Mouse (Mus musculus): ENCODE results near the gene Pimreg. TPM values are rescaled to one million over a fixed set of nuclear protein-coding genes. Genes with fewer than 3 reads are reported as not detected.
A peak's percentile ranks its signal among the peaks of the same experiment; 100 is the strongest.

The Pimreg gene
- total RNA-seq (2021) = 1 to 10 TPM; 9.3 to 9.7 TPM

DNA sequence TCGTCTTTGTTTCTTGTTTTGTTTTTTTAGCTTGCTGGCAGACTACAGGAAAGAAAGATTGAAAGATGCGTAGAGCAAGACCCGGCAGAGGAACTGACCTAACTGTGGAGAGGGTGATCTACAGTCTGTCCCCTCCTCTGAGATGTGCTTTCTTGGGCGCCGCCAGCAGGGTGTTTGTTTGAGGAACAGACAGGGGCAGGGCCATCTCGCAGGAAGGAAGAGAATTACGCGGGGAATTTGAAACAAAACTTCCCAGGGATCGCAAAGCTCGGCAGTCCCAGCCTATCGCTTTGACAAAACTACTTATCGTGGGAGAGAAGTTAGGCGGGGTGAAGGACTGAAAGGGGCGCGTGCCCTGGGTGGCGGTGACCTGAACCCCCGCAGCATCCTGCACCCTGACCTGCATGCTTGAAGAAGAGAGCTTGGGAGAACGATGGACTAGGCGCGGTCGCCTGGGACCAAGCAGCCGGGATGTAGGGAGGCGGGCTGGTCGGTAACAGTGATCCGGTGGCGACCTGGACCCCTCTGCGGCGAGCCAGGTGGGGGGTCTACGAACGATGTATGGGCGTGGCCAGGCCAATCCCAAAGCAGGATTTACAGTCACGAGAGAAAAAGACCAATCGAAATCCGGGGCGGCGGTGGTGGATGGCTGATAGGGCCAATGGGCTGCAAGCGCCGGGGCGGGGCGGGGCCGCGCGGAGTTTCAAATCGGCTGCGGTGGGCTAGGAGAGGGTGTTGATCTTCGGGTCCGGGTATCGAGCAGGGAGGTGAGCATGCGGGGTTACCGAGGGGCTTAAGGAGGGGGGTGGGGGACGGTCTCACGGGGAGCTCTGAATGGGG lies at the start of gene Pimreg:
Gene Pimreg (plus strand): TSS at position 265 of the 840 bp plus-strand sequence.
- intact Hi-C loops (cut with DNase I) = no loop called here
- peak; percentile 94 for DNase-seq

GRCm38 (mm10) chr11:71992438-71992837 lies 49.4 kb upstream of the Pimreg start:
- intact Hi-C loops (cut with DNase I) = no loop called here
- DNase-seq = no peak

GRCm38 (mm10) chr11:71995968-71996511 lies 45.8 kb upstream of the Pimreg start:
- DNase-seq = peak; percentile 40

DNA sequence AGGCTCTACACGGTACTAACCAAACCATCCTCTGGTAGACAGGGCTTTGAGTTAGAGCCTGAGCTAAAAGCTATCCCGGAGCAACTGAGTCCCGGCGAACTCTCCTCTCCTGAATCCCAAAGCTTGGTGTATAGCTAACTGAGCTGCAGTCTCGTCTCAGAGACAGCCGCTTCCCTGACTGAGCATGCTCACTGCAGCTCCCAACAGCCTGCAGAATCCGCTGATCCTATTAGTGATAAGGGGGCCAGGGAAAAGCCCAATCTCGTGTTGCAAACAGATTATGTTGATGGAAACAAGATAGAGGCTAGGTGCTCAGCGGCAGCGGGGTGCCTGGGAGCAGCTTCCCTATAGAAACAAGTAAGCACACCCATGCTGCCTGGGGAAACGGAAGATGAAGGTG lies 45.0 kb upstream of the Pimreg start:
- intact Hi-C loops (cut with DNase I) = no loop called here
- no peak for DNase-seq

More at GRCm38 (mm10) chr11:71995968-71996511, 45.8 kb upstream of the Pimreg start:
- intact Hi-C loops (cut with DNase I) = no loop called here

- intact Hi-C loops (cut with DNase I) = no loop called here
- DNase-seq = no peak
These were observed 41.6 kb upstream of the Pimreg start for GRCm38 (mm10) chr11:72000194-72000593.

DNA sequence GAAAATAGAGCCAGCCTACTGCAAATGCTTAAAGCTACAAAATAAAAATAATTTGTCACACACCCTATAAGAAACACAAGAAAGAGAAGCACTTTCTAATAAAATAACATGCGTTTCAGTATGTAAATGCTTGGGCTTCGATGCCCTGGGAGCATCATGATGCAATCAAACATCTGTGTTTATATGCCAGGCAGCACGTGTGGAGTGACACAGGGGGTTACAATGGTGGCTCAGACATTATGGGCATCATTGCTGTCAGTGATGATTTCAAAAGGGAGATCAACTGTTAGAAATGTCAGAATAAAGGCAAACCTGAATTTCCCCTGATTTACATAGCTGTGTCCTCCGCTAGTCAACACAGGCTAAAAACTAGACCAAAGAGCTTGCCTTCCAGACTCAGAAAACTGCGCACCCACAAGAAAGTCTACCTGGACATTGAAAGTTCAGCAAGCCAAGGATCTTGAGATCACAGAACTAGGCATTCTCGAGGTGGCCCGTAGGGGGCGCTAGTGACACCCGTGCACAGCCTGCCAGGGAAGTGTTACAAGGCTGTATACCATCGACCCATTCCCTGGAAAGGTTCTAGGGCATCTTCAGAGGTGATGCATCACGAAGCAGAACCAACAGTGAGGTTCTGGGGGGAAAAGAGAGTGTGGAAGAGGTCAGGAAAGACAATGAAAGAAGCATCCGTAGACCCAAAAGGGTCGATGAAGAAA lies 39.5 kb upstream of the Pimreg start:
- peak; percentile 39 for DNase-seq
- intact Hi-C loops (cut with DNase I) = no loop called here

GRCm38 (mm10) chr11:72003171-72003570 lies 38.7 kb upstream of the Pimreg start:
- peak; percentile 43 for DNase-seq
- intact Hi-C loops (cut with DNase I) = no loop called here

- intact Hi-C loops (cut with DNase I) = no loop called here
- DNase-seq = no peak
These were observed 36.3 kb upstream of the Pimreg start for GRCm38 (mm10) chr11:72005547-72005946.

- no peak for DNase-seq
- intact Hi-C loops (cut with DNase I) = no loop called here
These were observed 31.5 kb upstream of the Pimreg start for GRCm38 (mm10) chr11:72010367-72010766.

GRCm38 (mm10) chr11:72010940-72011722 lies 30.7 kb upstream of the Pimreg start:
- no peak for DNase-seq
- intact Hi-C loops (cut with DNase I) = no loop called here

- intact Hi-C loops (cut with DNase I) = no loop called here
- no peak for DNase-seq
These were observed 29.9 kb upstream of the Pimreg start for GRCm38 (mm10) chr11:72011955-72012354.

GRCm38 (mm10) chr11:72014674-72015073 lies 27.2 kb upstream of the Pimreg start:
- no peak for DNase-seq
- intact Hi-C loops (cut with DNase I) = no loop called here

GRCm38 (mm10) chr11:72016518-72017252 lies 25.1 kb upstream of the Pimreg start:
- no peak for DNase-seq
- intact Hi-C loops (cut with DNase I) = no loop called here

GRCm38 (mm10) chr11:72017253-72017601 lies 24.6 kb upstream of the Pimreg start:
- DNase-seq = no peak
- intact Hi-C loops (cut with DNase I) = no loop called here

- DNase-seq = no peak
- intact Hi-C loops (cut with DNase I) = loop anchor here (5.0 to 10.0 kb wide), 3 partner anchors 176 to 346 kb away; no protein-coding TSS in a partner anchor
These were observed 20.8 kb upstream of the Pimreg start for GRCm38 (mm10) chr11:72021015-72021414.

- intact Hi-C loops (cut with DNase I) = loop anchor here (5.0 to 10.0 kb wide), 3 partner anchors 178 to 348 kb away; no protein-coding TSS in a partner anchor
- no peak for DNase-seq
These were observed 19.0 kb upstream of the Pimreg start for GRCm38 (mm10) chr11:72022827-72023226.

- DNase-seq = no peak
These were observed 18.3 kb upstream of the Pimreg start for GRCm38 (mm10) chr11:72023581-72023980.

GRCm38 (mm10) chr11:72024193-72024781 lies 17.5 kb upstream of the Pimreg start:
- DNase-seq = peak; percentile 77
- intact Hi-C loops (cut with DNase I) = loop anchor here (5.0 to 10.0 kb wide), 3 partner anchors 179 to 349 kb away; no protein-coding TSS in a partner anchor

More at GRCm38 (mm10) chr11:72023581-72023980, 18.3 kb upstream of the Pimreg start:
- intact Hi-C loops (cut with DNase I) = loop anchor here (5.0 to 10.0 kb wide), 3 partner anchors 179 to 349 kb away; no protein-coding TSS in a partner anchor

DNA sequence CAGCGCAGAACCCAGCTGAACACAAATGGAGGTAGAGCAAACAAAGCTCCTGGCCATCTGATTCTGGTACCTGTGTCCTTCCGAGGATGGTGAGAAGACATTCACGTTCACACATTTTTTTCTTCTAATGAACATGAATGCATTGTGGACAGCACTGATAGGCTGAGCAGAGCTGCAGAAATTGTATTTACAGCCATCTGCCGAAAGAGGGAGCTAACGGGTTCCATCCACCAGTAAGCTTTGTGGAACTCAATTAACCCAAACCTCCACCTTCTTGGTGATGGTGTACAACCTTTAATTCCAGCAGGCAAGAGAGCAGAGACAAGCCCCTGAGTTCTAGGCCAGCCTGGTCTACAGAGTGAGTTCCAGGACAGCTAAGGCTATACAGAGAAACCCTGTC lies 16.0 kb upstream of the Pimreg start:
- DNase-seq = no peak
- intact Hi-C loops (cut with DNase I) = loop anchor here (10.0 kb wide), 2 partner anchors 181 to 351 kb away; no protein-coding TSS in a partner anchor
